Mouse (Mus musculus): ENCODE data around the gene Grm8. TPM values are rescaled to one million over a fixed set of nuclear protein-coding genes. Genes with fewer than 3 reads are reported as not detected.

The Grm8 gene
- polyA plus RNA-seq, 1 experiment from 2014 or later: 1.3 TPM

DNA sequence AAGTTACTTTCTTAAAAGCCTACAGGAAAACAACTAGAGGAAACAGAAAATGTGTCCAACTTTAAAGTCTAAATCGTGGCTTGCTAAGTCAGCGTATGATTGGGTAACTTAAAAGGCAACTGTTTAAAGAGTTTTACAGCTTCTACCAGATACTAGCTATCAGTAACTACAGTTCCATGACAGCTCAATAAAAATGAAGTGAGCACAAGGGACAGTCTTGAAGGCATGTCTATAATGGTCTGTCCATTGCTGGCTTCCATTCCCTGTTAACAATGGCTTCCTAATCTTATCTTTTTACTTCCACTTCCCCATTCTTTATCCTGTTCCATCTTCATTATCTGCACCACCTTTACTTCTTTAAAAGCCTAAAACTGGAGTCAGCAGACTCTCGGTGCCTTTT lies 353.6 kb downstream of the Grm8 start:
- Histone ChIP-seq H3K9me3 (no peaks in the 10 kb centered on the region), H3K4me2 (no peak overlapping the region), H3K9ac (replicated peaks) (no peak overlapping the region), H3K4me1 (replicated peaks) (no peaks in the 10 kb centered on the region), H3K4me3 (replicated peaks) (no peak overlapping the region), H3K36me3 (no peaks in the 10 kb centered on the region), H3K27me3 (no peaks in the 10 kb centered on the region), H3K27ac (no peak overlapping the region)
- ATAC-seq (ENCODE audit: insufficient number of reproducible peaks, insufficient read depth, low FRiP score, low TSS enrichment, low read depth): no peak
- 81% methylated on average over 3 of the region's 3 CpGs for WGBS

DNA sequence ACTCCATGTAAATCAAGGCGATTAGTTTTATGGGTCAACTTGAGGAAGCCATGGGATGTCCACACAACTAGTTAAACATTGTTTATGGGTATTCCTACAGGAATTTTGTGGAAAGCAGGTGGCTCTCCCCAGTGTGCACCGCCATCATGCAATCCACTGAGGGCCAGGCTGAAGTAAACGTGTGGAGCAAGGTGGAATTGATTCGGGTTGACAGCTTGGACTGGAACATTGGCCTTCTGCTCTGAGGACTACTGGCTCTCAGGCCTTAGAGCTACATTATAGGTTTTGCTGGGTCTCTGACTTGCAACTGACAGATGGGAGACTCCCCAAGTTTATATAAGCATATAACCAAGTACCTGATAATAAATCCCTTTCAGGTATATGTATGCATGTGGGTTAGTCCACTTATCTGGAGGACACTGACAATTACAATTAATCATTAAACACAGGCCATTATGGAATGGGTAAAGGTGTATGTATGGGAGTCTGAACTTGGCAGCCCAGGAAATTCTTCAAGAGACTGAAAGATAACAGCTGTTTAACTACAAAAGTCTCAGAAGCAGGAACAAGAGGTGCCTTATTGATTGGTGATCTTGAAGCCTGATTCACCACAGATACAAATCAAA lies 359.2 kb downstream of the Grm8 start:
- ATAC-seq (ENCODE audit: insufficient number of reproducible peaks, insufficient read depth, low FRiP score, low TSS enrichment, low read depth): no peak
- Histone ChIP-seq H3K36me3 (no peaks in the 10 kb centered on the region), H3K27me3 (no peaks in the 10 kb centered on the region), H3K9me3 (no peaks in the 10 kb centered on the region), H3K4me1 (replicated peaks) (no peaks in the 10 kb centered on the region), H3K4me3 (replicated peaks) (no peak overlapping the region), H3K9ac (replicated peaks) (no peak overlapping the region), H3K27ac (no peak overlapping the region), H3K4me2 (no peak overlapping the region)
- WGBS: 75% methylated on average over 4 of the region's 4 CpGs

DNA sequence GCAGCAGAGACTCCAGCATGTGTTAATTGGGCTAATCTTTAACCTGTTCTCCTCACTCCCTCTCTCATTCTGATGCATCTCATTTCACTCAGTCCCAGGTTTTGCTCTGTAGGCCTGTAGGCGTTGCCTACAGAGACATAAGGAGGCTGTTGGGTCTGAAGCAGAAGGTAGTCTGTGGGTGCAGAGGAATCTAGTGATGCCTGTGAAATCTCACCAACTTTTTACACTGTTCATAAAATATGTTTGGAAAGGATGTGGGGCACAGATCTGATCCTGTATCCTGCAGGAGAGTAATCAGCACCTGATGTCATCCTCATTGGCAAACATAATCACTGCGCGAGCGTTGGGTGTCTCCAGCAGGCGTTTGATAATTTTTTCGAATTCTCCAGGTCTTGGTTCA lies 372.9 kb downstream of the Grm8 start:
- no peaks in the 10 kb centered on the region for H3K36me3 ChIP-seq
- H3K4me3 ChIP-seq (replicated peaks): no peak overlapping the region
- H3K9ac ChIP-seq (replicated peaks): no peak overlapping the region
- no peak overlapping the region for H3K27ac ChIP-seq
- no peak for ATAC-seq (ENCODE audit: insufficient number of reproducible peaks, insufficient read depth, low FRiP score, low TSS enrichment, low read depth)
- H3K9me3 ChIP-seq: no peaks in the 10 kb centered on the region
- WGBS: 85% methylated on average over 6 of the region's 6 CpGs
- no peak overlapping the region for H3K4me2 ChIP-seq
- H3K27me3 ChIP-seq: no peaks in the 10 kb centered on the region
- H3K4me1 ChIP-seq (replicated peaks): no peaks in the 10 kb centered on the region

DNA sequence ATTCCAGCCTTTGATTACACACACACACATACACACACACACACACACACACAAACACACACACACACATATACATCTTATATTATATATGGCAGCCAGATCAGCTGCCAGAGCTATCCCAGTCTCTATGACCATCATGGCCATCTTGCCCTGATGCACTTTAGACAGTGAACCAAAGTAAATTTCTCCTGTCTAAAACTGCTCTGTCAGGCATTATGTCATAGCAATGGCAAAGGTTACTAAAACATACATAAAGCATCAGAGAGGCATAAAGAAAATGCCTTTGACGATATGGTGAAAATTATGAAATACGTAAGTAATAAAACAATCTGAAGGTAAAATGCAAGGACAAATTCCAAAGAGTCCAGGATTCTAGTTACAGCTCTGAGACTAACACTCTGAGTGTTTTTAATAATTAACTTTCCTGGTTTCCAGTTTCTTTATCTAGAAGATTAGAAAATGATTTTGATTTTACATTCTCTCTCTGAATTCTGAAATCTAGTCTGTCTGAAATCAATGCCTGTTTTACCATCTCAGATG lies 381.6 kb downstream of the Grm8 start:
- WGBS: 96% methylated on average over 2 of the region's 2 CpGs
- no peak overlapping the region for H3K9ac ChIP-seq (replicated peaks)
- no peak overlapping the region for H3K4me2 ChIP-seq
- ATAC-seq (ENCODE audit: insufficient number of reproducible peaks, insufficient read depth, low FRiP score, low TSS enrichment, low read depth): no peak
- H3K36me3 ChIP-seq: no peaks in the 10 kb centered on the region
- H3K4me3 ChIP-seq (replicated peaks): no peak overlapping the region
- no peaks in the 10 kb centered on the region for H3K4me1 ChIP-seq (replicated peaks)
- H3K9me3 ChIP-seq: no peaks in the 10 kb centered on the region
- no peak overlapping the region for H3K27ac ChIP-seq
- H3K27me3 ChIP-seq: no peaks in the 10 kb centered on the region

DNA sequence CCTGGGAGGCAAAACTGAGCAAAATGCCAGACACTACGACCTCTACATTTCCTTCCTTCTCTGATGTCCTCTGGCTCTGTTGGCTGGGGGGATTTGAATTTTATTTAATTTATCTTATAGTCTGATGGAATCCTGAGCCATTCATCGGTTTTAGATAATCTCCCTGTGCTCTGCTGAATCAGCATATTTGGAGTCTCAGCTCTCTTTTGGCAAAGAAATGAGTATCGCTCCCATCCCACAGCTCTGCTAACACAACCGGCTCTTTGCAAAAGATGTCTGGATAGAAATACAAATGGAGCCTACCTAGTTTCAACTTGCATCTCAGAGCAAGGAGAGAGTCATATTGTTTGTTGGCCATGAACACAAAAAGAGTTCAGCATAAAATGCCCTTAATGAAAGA lies 388.5 kb downstream of the Grm8 start:
- 79% methylated on average over 4 of the region's 4 CpGs for WGBS
- H3K36me3 ChIP-seq: no peaks in the 10 kb centered on the region

DNA sequence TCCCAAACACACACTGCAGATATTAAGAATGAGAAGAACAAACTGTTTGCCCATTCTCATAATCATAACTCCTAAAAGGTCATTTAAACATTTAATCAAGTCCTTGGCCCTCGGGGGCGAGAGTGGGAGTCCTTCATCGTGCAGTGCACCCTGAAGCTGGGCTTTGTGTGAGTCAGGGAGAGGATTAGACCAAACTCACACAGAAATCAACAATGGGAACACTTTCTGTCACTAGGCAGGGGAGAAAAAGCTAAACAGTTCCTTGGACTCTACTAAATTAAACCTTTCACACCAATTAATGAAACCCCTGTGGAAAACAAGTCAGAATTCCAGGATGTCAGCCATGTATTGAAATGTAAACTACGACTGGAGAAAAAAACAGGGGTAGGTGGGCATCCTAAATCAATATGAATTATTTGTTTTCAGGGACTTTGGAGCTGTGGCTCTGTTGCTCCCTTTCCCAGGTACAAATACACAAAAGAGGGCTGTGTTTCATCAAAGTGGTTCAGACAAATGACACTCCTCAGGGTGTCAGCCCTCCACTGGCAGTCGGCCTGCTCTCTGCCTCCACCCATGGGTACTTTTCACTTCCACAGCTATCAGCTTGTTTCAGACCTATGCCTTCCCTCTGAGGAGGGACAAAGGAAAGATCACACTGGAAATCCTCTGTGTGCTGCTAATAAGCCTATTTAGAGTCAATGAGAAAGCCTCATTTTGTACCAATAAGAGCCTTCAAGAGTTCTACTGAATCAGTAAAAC lies 389.1 kb downstream of the Grm8 start:
- H3K4me2 ChIP-seq: no peak overlapping the region
- H3K36me3 ChIP-seq: no peaks in the 10 kb centered on the region
- no peaks in the 10 kb centered on the region for H3K27me3 ChIP-seq
- no peaks in the 10 kb centered on the region for H3K9me3 ChIP-seq
- no peak overlapping the region for H3K9ac ChIP-seq (replicated peaks)
- H3K4me1 ChIP-seq (replicated peaks): no peaks in the 10 kb centered on the region
- H3K4me3 ChIP-seq (replicated peaks): no peak overlapping the region
- 48% methylated on average over 5 of the region's 5 CpGs for WGBS
- ATAC-seq (ENCODE audit: insufficient number of reproducible peaks, insufficient read depth, low FRiP score, low TSS enrichment, low read depth): no peak
- H3K27ac ChIP-seq: no peak overlapping the region

More for the DNA sequence above, 388.5 kb downstream of the Grm8 start:
- ATAC-seq (ENCODE audit: insufficient number of reproducible peaks, insufficient read depth, low FRiP score, low TSS enrichment, low read depth): no peak
- Histone ChIP-seq H3K27ac (no peak overlapping the region), H3K4me1 (replicated peaks) (no peaks in the 10 kb centered on the region), H3K4me2 (no peak overlapping the region), H3K9ac (replicated peaks) (no peak overlapping the region), H3K27me3 (no peaks in the 10 kb centered on the region), H3K4me3 (replicated peaks) (no peak overlapping the region), H3K9me3 (no peaks in the 10 kb centered on the region)

DNA sequence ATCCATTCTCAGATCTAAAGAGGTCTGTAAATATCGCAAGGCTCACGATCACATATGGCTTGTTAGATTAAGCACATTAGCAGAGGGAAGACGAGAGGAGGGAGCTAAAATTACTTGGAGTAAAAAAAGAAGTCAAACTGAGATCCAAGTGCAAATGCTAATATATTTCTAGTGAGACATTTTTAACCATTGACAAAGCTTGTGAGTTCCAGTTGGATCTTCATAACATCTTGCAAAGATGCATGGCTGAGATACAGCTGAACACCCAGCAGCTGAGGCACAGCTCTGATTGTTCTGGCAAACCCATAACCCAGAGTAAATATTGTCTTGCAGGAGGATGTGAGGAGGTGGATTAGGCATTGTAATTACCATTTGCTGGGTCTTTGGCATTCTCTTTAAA lies 445.6 kb downstream of the Grm8 start:
- H3K27ac ChIP-seq: no peak overlapping the region
- no peak overlapping the region for H3K4me3 ChIP-seq (replicated peaks)
- WGBS: 78% methylated on average over 3 of the region's 3 CpGs
- H3K4me1 ChIP-seq (replicated peaks): no peaks in the 10 kb centered on the region
- no peaks in the 10 kb centered on the region for H3K27me3 ChIP-seq
- no peaks in the 10 kb centered on the region for H3K36me3 ChIP-seq
- ATAC-seq (ENCODE audit: insufficient number of reproducible peaks, insufficient read depth, low FRiP score, low TSS enrichment, low read depth): no peak
- H3K9ac ChIP-seq (replicated peaks): no peak overlapping the region
- H3K9me3 ChIP-seq: no peaks in the 10 kb centered on the region
- H3K4me2 ChIP-seq: no peak overlapping the region

DNA sequence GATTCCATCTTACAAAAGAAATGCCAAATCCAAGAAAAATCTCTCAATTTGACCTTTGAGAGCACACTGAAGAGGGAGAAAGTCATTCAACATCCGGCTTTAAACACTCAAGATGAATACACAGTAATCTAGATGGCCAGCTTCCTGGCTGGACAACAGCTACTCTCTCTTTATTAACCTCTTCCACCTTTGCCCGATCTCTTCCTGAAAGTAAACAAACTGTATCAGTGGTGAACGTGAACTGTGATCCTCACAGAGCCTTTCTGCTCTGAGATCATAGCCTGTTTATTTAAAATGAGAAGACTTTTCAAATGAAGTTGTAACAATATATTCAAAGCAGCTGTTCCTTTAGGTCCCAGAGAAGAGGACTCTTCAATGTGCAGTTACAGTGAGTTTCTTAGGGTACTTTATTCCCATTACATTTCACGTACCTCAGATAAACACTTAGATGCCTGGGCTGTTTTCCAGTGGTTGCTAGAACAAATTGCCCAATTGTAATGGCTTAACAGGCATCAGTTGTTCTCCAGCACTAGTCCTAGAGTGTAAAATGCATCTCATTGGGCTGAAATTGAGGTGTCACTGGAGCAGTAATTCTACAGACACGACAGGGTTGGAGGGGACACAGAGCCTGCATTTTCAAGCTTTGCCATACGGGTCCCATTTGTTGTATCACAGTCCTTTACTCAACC lies 473.1 kb downstream of the Grm8 start:
- Histone ChIP-seq H3K27me3 (no peaks in the 10 kb centered on the region), H3K4me1 (replicated peaks) (no peaks in the 10 kb centered on the region), H3K9me3 (no peaks in the 10 kb centered on the region), H3K4me2 (no peak overlapping the region), H3K27ac (no peak overlapping the region), H3K4me3 (replicated peaks) (no peak overlapping the region), H3K36me3 (no peaks in the 10 kb centered on the region), H3K9ac (replicated peaks) (no peak overlapping the region)
- ATAC-seq (ENCODE audit: insufficient number of reproducible peaks, insufficient read depth, low FRiP score, low TSS enrichment, low read depth): no peak
- WGBS: 54% methylated on average over 6 of the region's 6 CpGs

DNA sequence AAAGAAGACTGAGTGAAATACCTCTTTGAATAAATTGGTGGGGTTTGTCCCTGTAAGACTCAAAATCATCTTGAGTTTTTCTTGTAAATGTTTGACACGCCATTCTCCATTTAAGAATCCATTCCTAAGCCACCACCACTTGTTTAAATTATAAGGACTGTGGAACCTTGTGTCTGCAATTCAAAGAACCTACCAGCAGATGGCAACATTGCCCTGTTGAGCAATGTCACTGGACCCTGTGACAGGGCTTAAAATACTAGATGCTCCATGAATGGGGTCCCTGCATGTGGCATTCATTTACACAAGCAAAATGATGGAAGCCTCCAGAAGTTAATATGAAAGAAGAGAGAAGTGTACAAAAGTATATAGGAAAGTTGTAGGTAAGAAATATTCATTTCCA lies 477.5 kb downstream of the Grm8 start:
- no peak for ATAC-seq (ENCODE audit: insufficient number of reproducible peaks, insufficient read depth, low FRiP score, low TSS enrichment, low read depth)

DNA sequence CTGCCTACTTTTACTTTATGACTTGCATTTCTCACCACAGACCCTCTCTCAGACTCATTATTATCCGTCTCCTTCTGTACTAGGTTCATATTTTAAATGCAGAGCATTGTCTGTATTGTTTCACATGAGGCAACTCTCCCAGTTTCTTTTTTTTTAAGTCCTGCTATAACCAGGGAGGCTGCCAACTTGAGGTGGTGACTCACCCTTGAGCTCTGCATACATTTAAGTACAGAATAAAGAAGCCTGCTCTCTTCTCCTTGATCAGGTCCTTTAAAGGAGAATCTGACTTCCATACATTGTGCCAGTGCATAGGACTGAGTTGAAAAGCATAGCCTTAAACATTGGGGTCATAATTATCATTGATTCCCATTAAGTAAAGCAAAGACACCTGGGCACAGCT lies 488.5 kb downstream of the Grm8 start:
- Histone ChIP-seq H3K4me3 (replicated peaks) (no peak overlapping the region), H3K4me2 (no peak overlapping the region), H3K36me3 (no peaks in the 10 kb centered on the region), H3K4me1 (replicated peaks) (no peaks in the 10 kb centered on the region), H3K27me3 (no peaks in the 10 kb centered on the region), H3K27ac (no peak overlapping the region), H3K9ac (replicated peaks) (no peak overlapping the region), H3K9me3 (no peaks in the 10 kb centered on the region)
- ATAC-seq (ENCODE audit: insufficient number of reproducible peaks, insufficient read depth, low FRiP score, low TSS enrichment, low read depth): no peak
- 73% methylated on average over 1 of the region's 1 CpGs for WGBS

More for the DNA sequence above, 477.5 kb downstream of the Grm8 start:
- H3K4me2 ChIP-seq: no peak overlapping the region
- H3K4me3 ChIP-seq (replicated peaks): no peak overlapping the region
- H3K27me3 ChIP-seq: no peaks in the 10 kb centered on the region
- 65% methylated on average over 1 of the region's 1 CpGs for WGBS
- H3K9ac ChIP-seq (replicated peaks): no peak overlapping the region
- no peaks in the 10 kb centered on the region for H3K36me3 ChIP-seq
- H3K27ac ChIP-seq: no peak overlapping the region
- H3K9me3 ChIP-seq: no peaks in the 10 kb centered on the region
- H3K4me1 ChIP-seq (replicated peaks): no peaks in the 10 kb centered on the region

DNA sequence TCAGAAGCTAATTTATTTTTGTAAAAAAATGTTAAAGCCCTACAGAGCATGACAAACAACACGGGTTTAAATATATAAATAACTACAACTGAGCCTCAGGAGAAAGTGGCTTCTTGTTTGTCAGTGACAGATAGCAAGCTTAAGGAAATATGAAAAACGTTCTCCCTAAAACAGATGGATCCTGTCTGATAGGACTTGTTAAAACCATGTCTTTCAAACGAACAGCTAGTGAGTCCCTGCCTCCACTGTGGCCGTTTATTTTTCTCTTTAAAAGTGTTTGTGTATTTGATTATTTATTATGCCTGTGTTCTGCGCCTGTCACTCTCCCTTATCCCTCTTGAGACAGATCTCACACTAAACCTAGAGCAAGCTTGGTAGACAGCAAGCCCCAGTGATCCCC lies 489.9 kb downstream of the Grm8 start:
- no peak for ATAC-seq (ENCODE audit: insufficient number of reproducible peaks, insufficient read depth, low FRiP score, low TSS enrichment, low read depth)

More for the DNA sequence above, 489.9 kb downstream of the Grm8 start:
- H3K36me3 ChIP-seq: no peaks in the 10 kb centered on the region
- H3K9me3 ChIP-seq: no peaks in the 10 kb centered on the region
- H3K4me2 ChIP-seq: no peak overlapping the region
- no peak overlapping the region for H3K4me3 ChIP-seq (replicated peaks)
- no peak overlapping the region for H3K27ac ChIP-seq
- H3K4me1 ChIP-seq (replicated peaks): no peaks in the 10 kb centered on the region
- no peak overlapping the region for H3K9ac ChIP-seq (replicated peaks)
- no peaks in the 10 kb centered on the region for H3K27me3 ChIP-seq
- 78% methylated on average over 5 of the region's 5 CpGs for WGBS
